Mouse (Mus musculus): ENCODE data around the gene Carnmt1.

Carnmt1 gene

DNA sequence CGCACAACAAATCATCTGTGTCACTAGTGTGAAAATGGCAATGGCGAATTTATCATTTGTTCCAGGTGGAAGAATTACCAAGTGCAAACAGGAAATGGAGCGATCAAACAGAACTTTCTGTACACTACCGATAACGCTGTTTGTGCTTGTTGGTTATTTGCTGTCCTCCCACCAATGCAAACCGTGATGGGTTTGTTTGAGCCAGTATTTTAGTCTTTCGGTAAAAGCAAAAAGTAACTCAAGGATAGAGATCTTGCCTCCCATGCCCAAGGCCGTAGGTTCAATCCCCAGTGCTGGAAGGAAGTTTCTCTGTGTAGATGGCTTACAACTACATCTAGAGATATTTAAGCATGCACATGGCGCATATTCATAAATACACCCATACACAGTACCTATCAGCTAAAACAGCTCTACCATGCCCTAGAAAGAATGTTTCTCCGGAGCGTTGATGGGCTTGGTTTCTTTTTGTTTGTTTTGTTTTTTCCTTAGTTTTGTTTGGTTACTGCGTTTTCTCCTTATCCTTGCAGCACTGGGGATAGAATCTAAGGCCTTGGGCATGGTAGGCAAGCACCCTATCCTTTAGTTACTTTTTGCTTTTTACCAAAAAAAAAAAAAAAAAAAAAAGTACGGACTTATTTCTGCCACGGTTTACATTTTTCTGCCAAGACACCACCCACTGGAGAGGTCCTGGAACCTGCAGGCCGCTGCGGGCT lies 41.7 kb downstream of the Carnmt1 start:
- in situ Hi-C loops (cut with MboI, MseI) = loop anchor here in 1 of 2 experiments (5.0 to 10.0 kb wide), 2 partner anchors 80 to 1308 kb away; partner anchors contain the start of genes Nmrk1 and Ostf1

DNA sequence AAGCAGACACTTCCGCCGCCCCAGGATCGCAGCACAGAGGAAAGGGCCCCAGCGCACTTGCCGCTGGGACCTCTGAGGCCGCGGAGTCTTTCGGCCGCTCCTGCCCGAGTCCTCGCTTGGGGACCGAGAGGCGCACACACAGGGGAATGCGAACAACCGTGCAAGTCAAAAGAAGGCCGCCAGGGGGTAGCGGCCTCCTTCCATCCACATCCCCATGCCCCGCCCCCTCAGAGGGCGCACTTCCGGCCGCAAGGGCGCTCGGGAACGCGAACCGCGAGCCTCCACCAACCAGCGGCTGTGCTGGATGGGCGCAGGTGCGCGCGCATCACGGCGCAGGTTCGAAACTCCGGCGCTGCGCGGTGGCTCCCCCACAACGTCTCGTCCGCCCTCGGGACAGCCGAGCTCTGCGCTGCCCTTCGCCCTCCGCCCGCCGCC lies 42.3 kb downstream of the Carnmt1 start, which contains the start of gene D030056L22Rik:
TSS of gene D030056L22Rik (plus strand) at position 328 of the 435 bp plus-strand sequence.
- in situ Hi-C loops (cut with MboI, MseI) = loop anchor here in 1 of 2 experiments (5.0 to 10.0 kb wide), 2 partner anchors 81 to 1308 kb away; partner anchors contain the start of genes Nmrk1 and Ostf1

DNA sequence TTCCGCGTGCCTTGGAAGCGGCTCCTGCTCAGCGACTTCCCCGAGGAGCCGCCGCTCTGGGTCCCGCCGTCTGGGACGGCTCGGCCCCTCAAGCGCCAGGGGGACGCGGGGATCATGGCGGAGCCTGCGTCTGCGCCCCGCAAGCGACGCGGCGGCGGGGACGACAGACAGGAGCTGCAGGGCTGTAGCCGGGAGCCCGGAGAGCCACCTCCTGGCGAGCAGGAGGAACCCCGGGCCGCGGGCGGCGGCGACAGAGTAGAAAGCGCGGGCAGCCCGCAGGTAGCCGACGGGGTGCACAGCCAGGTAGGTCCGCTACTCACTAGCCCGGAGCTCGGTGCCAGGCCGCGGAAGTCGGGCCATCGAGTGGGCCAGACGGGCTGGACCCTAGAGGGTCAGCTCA lies 42.8 kb downstream of the Carnmt1 start:
- in situ Hi-C loops (cut with MboI, MseI) = loop anchor here in 1 of 2 experiments (5.0 to 10.0 kb wide), 2 partner anchors 81 to 1309 kb away; partner anchors contain the start of genes Nmrk1 and Ostf1

DNA sequence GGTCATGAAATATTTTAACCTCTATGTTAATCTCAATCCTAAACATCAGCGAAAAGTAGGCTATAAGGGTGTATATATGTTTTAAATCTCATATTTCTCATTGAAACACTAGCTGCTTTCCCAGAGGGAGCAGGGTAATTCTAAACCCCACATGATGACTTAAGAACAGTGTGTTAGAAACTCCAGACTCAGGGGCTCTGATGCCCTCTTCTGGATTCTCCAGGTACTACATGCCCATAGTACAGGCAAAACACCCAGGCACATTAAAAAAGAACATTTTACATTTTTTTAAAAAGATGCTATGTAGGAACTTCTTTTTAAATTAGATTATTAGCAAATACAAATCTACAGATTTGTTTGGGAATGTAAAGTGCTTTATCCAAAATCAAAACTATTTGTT lies 45.8 kb downstream of the Carnmt1 start:
- in situ Hi-C loops (cut with MboI, MseI) = loop anchor here in 1 of 2 experiments (10.0 kb wide), 1 partner anchor 1312 kb away; no protein-coding TSS in a partner anchor

DNA sequence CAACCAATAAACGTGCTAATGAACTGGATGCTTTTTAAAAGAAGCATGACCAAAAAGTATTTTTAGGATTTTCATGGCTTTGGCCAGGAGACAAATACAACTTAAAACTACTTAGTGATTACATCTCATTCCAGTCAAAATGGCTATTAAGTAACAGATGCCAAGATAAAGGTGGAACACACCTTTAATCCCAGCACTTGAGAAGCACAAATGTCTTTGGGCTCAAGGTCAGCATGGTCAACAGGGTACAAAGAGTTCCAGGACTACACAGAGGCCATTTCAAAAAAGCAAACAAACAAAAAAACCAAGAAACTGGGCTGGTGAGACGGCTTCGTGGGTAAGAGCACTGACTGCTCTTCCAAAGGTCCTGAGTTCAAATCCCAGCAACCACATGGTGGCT lies 49.8 kb downstream of the Carnmt1 start:
- in situ Hi-C loops (cut with MboI, MseI) = loop anchor here (5.0 to 10.0 kb wide), 2 partner anchors 114 to 117 kb away; no protein-coding TSS in a partner anchor

DNA sequence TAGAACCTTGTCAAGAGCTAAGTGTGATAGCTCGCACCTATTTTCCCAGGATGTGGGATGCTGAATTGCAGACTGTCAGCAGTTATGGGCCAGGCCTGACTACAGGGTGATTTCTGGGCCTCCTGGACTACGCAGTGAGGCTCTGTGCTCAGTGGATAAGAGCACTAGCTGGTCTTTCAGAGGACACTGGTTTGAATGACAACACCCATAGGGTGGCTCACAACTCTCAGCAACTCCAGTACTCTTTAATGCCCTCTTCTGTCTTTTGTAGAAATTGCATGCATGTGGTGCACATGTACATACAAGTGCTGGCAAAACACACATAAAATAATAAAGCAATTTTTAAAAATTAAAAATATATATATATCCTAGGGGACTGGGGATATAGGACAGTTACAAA lies 54.6 kb downstream of the Carnmt1 start:
- in situ Hi-C loops (cut with MboI, MseI) = loop anchor here in 1 of 2 experiments (10.0 kb wide), 1 partner anchor 110 kb away; no protein-coding TSS in a partner anchor

DNA sequence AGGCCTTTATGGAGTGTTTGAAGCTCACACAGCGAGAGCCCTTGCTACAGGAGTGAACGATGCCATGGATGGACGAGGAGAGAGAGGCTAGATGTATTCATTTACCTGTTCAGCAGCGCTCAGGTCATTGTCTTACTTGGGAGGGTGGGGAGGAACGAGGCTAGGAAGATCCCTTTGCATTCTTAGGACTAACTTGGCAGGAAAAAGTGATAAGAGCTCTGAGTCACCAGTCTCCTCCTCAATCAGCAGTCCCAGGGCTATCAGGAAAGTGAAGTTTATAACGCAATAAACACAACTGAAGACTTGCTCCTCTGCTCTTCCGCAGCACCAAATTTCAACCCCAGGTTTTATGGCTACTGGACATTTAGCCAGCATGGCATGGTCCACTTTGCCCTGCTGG lies 59.7 kb downstream of the Carnmt1 start:
- in situ Hi-C loops (cut with MboI, MseI) = no loop called here

DNA sequence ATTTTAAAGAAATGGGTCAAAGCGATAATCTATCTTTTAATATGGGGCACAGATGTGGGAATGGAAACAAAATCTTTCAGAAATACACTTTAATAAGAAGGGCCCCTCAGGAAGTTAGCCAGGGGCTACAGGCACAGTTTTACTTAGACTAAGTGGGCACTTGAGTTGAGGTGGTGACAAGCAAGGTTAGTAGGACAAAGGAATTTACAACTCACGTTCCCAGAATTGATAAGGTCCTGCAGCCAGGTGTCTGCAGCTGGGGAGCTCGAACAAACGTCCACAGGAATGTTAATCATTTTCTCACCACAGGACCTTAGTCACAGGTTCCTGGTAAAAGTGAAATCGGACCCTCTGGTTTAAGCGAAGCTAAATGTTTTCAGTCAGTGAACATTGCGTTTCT lies 60.5 kb downstream of the Carnmt1 start:
- in situ Hi-C loops (cut with MboI, MseI) = no loop called here

DNA sequence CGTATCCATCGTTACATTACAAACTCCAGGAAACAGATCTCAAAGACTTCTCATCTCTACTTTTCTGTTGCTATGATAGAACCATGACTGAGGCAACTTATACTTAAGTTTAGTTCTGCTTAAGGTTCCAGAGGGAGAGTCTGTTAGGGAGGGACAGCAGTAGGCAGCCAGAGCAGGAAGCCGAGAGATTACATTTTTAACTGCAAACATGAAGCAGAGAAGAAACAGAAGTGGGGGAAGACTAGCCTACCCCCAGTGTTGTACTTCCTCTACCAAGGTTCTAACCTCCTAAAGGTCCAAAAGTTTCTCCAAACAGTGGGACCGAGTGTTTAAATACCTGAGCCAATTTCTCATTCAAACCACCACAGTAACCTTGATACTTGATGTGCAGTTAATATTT lies 65.3 kb downstream of the Carnmt1 start:
- in situ Hi-C loops (cut with MboI, MseI) = no loop called here

DNA sequence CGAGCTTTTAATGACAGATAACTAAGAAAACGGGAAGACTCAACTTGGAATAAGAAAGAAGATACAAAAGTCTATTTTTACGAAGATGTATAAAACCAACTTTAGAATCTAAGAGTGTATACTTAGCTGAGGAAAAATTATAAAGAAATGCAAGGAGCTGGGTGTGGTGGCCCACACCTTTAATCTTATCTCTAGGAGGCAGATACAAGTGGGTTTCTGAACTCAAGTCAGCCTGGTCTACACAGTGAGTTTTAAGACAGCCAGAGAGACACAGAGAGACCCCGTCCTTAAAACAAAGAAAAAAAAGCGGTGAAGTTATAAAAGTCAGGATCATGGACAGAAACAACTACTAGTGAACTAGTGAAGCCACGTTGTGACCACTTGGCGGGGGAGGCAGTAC lies 68.6 kb downstream of the Carnmt1 start:
- in situ Hi-C loops (cut with MboI, MseI) = no loop called here

DNA sequence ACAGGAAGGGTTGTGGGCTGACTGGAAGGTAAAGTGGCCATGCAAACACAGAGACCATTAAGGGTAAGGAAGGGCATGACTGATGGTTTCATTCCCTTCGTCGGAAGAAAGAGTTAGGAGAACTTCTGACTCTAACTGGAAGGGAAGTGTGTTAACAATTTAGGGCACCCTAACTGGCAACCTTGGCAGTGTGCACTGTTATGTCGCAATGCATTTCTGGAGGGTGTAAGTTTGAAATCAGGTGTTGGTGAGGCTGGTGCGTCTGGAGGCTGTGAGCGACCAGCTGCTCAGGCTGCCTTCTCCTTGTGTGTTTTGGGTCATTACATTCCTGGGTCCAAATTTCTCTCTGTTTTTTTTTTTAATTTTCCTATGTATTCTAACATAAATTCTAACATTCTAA lies 73.4 kb downstream of the Carnmt1 start:
- in situ Hi-C loops (cut with MboI, MseI) = loop anchor here (5.0 to 10.0 kb wide), 2 partner anchors 1359 to 1477 kb away; no protein-coding TSS in a partner anchor

DNA sequence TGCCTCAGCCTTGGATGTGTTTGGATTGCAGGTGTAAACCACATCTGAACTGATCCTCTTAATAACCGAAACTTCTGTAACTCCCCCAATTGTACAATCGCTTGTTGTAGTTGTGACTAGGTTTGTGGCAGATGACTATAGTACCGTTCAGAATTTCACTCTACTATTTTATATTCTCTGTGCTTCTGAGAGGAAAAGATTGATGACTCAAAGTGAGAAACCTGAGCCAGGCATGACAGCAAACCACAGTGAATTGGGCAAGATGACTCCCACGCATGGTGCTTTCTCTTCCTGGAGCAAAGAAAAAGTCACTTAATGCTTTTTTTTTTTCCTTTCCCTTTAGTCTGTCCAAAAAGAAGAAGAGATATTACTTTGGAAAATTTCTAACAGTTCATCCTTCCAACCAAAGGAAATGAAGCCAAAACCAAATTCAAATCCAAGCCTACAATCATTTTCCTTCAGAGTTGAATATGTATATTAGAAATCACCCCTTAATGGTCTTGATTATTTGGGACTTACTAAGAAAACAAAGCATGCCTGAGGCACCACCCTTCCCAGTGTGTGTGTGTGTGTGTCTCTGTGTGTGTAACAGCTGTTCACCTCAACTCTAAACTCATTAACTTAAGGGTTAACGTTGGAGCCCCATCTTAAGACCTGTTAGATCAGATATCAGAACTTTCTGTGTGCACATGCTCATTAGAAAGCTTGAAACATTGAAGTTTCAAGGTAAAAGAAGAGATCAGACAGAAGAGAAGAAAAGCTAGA lies 76.2 kb downstream of the Carnmt1 start:
- in situ Hi-C loops (cut with MboI, MseI) = loop anchor here in 1 of 2 experiments (5.0 to 10.0 kb wide), 2 partner anchors 1362 to 1479 kb away; no protein-coding TSS in a partner anchor

DNA sequence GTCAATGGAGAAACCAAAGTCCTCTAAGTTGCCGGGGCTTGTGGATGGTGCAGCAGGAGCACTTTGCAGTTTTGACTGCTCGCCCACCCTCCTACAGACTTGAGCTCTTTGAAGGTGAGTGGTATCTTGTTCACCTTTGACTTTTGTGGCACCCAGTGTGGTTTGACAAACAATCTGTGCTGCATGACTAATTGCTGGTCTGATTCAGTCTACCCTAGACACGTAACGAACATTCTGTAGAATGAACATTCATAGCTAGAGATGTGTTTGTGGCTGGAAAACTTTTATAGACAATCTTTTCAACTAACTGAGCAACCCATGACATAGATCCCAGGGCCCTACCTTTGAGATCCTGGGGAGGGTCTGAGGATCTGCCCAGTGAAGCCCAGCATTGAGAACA lies 76.8 kb downstream of the Carnmt1 start:
- in situ Hi-C loops (cut with MboI, MseI) = loop anchor here in 1 of 2 experiments (5.0 to 10.0 kb wide), 2 partner anchors 1363 to 1480 kb away; no protein-coding TSS in a partner anchor

DNA sequence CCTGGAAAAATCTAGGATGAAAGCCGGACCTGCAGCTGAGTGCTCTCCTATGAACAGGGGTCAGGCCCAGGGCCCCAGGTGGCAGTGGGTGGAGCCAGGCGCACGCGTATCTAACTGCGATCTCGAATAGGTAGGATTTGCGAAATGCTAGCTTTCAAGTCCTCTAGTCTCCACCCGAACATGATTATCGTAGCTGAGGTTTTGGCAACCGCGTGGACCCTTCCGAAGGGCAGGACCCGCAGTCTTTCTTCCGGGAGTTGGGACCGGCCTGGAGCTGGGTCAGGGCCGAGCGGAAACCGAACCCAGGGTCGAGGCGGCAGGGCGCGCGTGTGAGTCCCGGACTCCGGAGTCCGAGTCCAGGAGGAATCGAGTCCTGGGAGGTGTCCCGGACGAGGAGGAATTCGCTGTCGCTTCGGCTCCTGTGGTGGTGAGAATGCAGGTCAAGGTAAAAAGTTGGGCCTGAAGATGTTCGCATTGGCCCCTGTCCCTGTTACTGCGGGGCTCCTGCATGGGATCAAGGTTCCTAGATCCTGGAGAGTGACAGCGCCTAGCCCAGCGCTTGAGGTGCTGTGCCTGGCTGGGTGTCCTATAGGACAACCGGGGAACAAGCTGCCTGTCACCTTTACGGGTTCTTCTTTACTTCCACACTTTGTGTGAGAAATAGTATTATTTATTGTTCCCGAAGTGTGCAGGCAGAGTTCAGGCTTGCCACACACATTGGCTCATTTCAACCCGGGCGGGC lies 79.2 kb downstream of the Carnmt1 start, which contains the start of gene Trpm6:
TSS of gene Trpm6 (plus strand) at position 386 of the 742 bp plus-strand sequence.
- in situ Hi-C loops (cut with MboI, MseI) = loop anchor here in 1 of 2 experiments (5.0 to 10.0 kb wide), 2 partner anchors 1365 to 1482 kb away; no protein-coding TSS in a partner anchor
